Mouse (Mus musculus): Measurements from ENCODE around the gene Actr2.

- TF ChIP-seq MYOG (IDR thresholded peaks at IDR 0.05; ENCODE audit: control insufficient read depth, extremely low read depth, insufficient read length) = no peak
- no peak for TF ChIP-seq CTCF (IDR thresholded peaks at IDR 0.05; ENCODE audit: control insufficient read depth, insufficient read depth, insufficient read length)
- TF ChIP-seq MYOD1 (IDR thresholded peaks at IDR 0.05; ENCODE audit: control insufficient read depth, insufficient read length, low read depth) = no peak
- no peak for TF ChIP-seq MAX (IDR thresholded peaks at IDR 0.05)
- no peak for TF ChIP-seq CEBPB (IDR thresholded peaks at IDR 0.05; ENCODE audit: low read depth)
Measured at GRCm38 (mm10) chr11:20151290-20151689, 38.6 kb upstream of the Actr2 start.
